Mouse (Mus musculus): ENCODE results near the gene Pno1.
A peak's percentile ranks its signal among the peaks of the same experiment; 100 is the strongest.
"Not testable (repeated sequence)": the region's sequence is repeated elsewhere in the genome, so short reads cannot be mapped to it uniquely, and the experiment has no call there.

Pno1 gene

DNA sequence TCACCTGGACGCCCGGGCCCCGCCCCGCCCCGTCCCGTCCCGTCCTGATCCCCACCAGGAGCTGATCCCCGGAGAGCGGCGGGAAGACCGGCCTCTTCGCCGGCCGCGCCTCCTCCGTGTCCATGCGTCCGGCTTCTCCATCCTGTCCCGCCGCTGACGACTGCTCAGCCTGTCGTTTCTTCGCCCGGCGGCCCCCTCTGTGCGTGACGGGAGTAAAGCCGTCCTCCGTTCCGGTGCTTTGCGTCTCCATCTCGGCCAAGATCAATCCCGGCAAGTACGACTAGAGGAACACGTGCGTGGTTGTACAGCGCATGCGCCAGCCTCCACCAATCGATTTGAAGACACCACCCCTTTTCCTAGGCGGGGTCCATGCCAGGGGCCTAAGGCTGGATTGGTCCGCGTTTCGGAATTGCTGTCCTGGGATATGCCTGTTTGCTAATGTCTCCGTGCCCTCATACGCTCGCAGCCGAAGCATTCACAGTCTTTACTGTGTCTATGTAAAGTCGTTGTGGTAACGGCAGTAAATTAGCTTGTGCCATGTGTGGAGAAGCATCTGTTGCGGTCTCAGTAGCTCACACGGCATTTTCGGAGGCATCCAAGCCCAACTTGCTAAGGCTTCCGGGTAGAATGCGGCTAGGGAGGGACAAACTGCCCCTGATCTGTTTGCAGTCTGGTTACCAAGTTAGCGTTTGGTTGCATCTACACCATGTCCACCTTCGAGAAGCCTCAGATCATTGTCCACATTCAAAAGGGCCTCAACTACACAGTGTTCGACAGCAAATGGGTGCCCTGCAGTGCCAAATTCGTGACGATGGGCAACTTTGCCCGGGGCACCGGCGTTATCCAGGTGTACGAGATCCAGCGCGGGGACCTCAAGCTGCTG is at the start of gene Pno1:
Pno1 (minus strand) TSS at position 311 of the 883 bp plus-strand sequence.
- DNase-seq (ENCODE audit: low spot score): peak; percentile 98

DNA sequence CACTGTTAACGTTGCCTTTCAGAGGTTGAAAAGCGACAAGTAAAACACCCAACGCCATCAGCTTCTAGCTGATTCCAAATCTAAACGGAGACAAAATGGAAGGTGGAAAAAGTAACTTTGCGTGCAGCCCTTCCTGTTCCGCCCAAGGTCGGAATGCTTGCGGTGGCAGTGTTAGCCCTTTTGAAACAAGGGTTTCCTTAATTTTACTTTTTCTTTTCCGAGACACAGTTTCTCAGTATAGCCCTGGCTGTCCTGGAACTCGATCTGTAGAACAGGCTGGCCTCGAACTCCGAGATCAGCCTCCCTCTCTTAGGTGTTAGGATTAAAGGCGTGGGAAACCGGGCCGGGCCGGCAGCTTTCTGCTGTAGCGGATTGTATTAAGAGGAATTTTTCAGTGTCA is 46.5 kb upstream of the Pno1 start:
- DNase-seq (ENCODE audit: low spot score): peak; percentile 25

DNA sequence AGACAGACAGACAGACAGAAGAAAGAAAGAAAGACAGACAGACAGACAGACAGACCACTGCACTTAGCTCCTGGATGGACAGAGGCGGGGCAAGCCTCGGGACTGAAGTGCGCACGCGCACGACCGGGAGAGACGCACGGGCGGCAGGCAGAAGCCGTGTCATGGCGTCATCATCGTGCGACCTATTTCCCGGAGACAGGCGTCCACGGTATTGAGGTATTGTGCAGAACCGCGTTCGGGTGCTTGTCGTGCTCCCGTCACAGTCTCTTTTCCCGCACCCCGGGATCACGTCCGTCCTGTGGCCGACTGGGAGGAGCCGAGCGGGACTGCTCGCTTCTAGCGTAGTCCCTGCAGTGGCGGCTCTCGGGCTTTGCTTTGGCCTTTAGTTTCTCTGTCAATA is 46.1 kb upstream of the Pno1 start, which contains the start of gene C1d:
C1d (plus strand) TSS at position 137 of the 400 bp plus-strand sequence.
- DNase-seq (ENCODE audit: low spot score): peak; percentile 96

DNA sequence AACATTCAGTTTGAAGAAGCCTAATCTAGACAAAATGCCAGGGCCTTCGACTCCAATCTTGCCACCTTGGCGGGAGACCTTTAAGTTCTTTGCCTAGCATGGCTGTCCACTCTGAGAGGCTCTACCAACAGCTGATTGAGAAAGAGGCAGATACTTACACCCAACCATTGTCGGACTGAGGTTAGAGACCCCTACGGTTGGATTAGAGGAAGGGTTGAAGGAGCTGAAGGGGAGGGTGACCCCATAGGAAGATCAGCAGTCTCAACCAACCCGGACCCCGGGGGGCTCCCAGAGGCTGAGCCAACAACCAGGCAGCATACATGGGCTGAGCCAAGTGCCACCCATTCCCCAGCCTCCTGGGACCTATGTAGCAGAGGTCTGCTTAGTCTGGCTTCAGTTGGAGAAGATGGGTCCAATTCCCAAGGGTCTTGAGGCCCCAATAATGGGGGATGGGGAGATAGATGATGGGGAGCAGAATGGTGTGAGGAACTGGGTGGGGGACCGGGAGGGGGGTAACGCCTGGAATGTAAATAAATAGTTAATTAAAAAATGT is 45.5 kb upstream of the Pno1 start:
- peak; percentile 9 for DNase-seq (ENCODE audit: low spot score)

DNA sequence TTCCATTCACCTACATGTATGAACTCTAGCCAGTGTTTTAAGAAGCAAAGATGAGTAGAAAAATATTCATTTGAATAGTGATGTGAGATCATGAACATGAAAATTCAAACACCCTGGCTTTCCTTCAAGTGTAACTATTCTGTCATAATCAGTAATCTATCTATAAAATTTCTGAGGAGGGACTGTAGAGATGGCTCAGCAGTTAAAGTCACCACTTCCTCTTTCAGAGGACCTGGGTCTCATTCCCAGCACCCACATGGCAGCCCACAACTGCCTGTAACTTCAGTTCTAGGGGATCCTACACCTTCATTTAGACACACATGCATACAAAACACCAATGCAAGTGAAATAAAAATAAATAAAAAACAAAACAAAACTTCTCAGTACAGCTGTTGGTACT is 37.3 kb upstream of the Pno1 start:
- no peak for DNase-seq (ENCODE audit: low spot score)

DNA sequence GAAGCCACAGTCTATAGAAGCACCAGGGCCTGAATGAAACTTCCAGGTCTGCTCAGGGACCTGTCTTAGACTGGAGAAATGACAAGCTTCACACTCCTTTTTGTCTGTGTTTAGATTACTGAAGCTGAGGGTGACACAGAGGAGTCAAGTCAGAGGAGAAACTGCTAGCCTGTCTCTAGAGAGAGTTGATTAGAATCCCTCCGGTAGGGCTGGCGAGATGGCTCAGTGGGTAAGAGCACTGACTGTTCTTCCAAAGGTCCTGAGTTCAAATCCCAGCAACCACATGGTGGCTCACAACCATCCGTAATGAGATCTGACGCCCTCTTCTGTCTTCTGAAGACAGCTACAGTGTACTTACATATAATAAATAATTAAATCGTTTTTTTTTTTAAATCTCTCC is 27.2 kb upstream of the Pno1 start:
- not testable (repeated sequence) for DNase-seq (ENCODE audit: low spot score)

DNA sequence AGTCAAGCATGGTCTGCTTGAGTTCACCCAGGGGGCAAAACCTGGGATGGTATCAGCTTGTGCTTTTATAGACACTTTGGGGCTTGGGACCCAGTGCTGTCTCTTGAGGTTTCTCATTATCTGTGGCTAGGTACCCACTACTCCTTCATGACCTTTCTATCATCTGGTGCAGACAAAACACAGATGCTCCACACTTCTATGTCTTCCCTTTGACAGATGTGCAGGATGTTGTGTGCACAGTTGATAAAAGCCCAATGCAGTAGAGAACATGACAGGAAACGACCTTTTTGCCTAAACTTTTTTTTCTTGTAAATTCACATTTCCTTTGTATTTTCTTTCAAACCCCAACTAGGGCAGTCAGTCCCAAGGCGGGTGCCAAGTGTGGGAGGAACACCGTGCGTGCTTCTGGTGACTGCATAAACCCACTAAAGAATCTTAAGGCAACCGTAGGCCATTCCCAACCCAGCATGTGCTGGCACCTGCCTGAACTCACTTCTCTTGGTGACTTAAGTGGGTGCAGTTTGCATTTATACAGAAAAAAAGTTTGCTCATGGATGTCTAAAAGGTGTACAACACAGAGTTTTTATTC is 25.2 kb upstream of the Pno1 start:
- DNase-seq (ENCODE audit: low spot score): no peak

DNA sequence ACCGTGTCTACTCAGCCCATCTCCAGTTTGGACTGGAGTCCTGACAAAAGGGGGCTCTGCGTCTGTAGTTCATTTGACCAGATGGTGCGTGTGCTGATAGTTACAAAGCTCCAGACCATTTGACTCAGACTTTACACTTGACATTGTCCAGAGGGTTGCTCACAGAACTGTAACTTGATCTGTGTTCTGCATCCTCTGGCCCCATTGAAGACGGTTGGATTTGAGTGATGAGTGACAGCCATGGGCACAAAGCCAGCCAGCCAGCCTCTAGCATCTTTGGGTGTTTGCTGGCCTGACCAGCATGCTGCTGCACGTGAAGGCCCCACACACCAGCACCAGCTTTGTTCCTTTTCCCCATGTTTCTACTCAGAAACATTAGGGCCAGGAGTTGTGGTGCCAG is 21.4 kb upstream of the Pno1 start:
- DNase-seq (ENCODE audit: low spot score): no peak

DNA sequence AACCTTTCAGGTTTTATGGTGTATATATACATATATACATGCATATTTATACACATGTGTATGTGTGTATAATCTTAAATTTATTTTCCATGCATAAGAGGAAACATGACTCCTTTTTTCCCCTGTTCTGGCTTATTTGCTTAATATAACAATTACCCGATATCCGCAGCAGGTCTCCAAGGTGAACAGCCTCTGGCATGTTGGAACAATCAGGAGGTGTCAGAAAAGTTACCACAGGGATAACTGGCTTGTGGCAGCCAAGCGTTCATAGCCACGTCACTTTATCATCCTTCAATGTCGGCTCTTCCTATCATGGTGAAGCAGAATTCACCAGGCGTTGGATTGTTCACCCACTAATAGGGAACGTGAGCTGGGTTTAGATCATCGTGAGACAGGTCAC is 9.8 kb upstream of the Pno1 start:
- DNase-seq (ENCODE audit: low spot score): no peak

DNA sequence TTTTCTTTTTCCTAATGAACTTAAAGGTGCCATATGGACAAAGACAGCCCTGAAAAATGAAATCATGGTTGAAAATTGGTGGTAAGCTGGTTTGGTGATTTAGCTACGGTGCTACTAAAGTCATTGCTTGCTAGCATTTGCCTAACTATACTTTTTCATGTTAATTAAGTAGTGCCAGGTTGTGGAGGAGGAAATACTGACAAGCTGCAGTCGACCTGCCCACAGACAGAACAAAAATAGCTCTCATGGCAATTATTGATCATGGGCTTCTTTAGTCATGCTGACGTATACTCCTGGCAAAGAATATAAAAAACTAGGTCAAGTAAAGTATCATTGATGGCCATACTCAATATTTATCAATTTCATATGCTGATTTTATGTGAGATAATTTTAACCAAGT is 4.1 kb upstream of the Pno1 start:
- DNase-seq (ENCODE audit: low spot score): no peak

DNA sequence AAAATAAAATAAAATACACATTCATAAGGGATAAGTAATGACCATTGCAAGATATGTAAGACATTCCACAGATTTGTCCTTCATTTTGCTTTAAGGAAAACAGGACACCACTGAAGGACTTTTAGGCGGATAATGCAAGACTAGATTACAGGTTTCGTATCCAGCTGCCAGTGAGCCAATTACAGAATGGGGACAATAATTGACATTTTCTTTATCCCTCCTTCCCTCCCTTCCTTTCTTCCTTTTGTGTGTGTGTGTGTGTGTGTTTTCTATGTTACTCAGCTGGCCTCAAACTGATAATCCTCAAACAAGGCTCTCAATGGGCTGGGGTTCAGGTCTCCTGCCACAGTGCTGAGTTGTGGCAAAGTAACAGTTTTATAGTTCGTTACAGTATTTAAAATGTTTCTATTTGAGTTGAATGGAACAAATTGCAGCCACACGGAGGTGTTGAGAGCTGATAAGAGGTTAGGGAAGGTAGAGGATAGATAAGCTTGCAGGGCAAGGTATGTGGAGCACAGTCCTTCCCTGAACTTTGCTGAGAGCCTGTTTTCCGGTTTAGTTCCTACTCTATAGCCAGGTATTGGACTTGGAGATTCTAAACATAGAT is 1.6 kb upstream of the Pno1 start:
- peak; percentile 22 for DNase-seq (ENCODE audit: low spot score)

DNA sequence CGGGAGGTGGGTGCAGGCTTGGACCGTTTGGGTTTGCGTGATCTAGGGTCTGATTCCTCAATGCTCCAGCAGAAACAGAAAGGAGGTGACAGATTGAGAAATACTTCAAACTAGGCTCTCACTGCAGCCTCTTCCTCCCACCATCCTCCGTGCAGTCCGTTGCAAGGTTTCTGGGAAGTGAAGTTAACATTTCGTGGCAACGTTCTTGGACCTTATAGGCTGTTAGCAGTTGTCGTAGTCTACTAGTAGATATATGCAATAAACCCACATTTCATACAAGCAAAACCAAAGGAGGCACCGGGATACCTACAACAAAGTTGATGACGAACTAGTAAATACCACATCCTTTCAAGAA is 750 bp upstream of the Pno1 start:
- DNase-seq (ENCODE audit: low spot score): no peak

DNA sequence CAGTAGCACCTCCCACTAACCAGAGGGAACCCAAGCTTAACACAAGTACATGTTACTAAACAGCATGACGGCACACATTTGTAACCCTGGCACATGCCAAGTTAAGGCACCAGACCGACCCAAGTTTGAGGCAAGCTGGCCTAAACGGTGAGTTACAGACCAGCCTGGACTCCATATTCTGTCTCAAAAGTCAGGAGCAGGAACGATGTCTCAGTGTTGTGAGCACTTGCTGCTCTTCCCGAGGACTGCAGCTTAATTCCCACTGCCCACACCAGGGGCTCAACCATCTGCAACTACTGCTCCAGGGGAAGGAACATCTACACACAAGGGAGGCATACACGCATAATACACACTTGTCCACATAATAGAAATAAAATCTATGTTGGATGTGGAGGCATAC is 8.9 kb downstream of the Pno1 start:
- no peak for DNase-seq (ENCODE audit: low spot score)

DNA sequence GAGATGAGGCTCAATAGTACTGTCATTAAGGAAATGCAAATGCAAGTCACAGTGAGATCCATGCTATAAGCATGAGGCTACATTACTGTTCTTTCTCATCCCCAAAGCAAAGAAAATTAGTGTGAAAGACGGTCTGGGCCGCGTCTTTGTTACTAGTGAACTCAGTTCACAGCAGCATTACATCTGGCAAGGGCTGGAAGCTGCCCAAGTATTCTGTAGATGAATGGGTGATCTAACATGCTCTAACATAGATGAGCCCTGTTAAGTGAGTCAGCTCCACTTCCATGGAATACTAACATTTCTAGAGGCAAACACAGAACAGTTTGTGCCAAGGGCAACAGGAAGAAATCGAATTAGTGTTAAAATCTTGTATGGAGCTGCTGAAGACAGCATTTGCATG is 10.4 kb downstream of the Pno1 start:
- no peak for DNase-seq (ENCODE audit: low spot score)

DNA sequence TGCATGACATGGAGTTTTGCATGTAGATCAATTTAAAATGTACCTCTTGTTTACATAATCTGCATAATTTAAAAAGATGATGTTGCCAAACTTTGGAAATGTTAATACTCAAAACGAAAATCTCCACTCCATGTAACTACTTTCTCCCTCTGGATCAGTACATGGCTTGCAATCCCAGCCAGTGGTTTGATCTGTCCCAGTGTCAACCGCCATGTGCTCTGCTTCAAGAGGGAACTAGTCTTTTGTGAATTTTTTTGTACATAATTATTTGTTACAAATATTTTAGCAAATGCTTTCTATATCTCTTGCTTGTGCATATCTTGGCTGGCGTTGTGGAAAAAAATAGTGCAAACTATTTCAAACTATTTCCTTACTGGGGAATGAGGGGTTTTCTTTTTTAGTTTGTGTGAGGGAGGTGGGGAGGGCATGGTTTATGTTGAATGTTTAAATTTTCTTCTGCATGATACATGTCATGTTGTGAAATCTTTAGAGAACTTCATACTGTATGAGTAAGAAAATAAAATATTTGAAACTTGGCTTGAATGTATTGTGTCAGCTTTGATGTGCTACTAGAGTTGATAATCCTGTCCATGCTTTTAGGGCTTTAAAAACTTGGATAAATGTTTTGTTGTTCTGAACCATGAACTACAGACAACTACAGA is 11.4 kb downstream of the Pno1 start:
- DNase-seq (ENCODE audit: low spot score): no peak

DNA sequence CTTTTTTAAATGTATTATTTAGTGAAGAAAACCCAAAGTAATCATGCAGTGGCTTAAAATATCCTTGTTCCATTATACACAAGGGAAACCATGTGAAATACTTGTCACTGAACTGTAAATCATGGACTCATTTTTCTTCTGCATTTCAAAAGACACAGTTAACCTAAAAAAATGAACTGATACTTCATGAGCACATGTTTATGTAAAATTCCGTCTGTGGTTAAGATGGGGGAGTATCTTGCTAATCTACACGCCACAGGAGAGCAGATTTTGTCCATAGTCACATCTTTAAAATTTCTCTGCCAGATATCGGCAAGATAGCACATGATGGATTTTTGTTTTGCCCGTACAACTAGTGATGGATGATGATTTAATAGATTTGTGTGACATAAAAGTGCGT is 12.2 kb downstream of the Pno1 start:
- DNase-seq (ENCODE audit: low spot score): no peak

DNA sequence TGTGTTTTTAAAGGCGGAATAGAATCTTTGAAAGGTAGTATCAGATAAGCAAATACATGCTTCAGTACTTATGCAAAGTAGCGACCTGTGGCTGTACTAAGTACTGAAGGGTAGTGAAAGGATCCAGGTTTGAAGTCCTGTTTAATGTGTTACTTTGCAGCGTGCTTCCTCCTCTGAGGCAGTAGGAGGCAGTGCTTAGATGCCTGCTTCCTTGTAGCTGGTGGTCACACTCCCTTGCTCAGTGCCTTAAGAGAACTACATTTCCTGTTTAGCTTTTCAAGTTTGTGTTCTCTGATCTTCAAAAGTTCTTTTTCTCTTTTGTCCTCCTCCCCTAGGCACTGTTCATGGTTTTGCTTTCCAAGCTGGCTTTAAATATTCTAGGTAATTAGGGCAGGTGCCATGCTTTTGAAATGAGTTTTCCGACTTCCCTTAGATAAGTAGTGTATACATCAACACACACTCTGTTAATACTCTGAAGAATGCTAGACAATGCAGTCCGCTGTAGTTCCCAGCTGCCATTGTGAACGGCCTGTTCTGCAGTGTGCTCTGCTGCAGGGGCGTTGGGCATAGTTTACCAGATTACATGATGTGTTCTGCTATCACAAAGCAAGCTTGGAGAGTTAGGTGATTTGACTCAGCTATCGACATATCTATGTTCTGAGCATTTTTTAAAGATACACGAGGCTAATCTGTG is 19.1 kb downstream of the Pno1 start:
- DNase-seq (ENCODE audit: low spot score): no peak

DNA sequence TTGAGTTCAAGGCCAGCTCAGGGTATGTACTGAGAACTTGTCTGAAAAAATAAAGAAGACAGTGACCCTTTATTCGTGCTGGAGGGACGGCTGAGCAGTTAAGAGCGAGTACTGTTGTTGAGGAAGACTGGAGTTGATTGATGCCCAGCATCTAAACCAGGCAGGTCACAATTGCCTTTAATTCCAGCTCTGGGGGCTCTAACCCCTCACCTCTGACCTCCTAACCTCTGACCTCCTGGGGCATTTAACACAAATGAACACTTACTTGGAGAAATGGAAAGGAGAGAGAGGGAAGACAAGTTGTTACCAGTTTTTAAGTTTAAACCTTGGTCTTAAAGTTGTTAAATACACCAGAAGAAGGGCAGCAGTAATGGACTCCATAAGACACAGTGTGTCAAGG is 22.6 kb downstream of the Pno1 start:
- DNase-seq (ENCODE audit: low spot score): no peak

DNA sequence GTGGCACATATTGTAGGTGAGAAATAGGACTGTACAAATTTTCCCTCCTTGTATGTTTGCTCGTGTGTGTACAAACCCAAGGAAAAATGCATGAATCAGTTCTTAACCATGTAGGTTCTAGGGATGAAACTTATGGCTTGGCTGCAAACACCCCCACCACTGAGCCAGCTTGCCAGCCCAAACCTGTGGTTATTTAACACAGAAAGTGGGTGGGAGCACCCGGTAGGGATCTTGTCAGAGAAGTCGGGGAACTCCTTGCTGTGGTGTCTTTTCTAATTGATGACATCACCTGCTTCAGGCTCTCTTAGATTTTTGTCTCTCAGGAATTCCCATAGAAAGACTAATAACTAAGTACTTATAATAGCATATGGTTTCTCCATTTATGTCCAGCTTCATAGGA is 23.7 kb downstream of the Pno1 start:
- no peak for DNase-seq (ENCODE audit: low spot score)

DNA sequence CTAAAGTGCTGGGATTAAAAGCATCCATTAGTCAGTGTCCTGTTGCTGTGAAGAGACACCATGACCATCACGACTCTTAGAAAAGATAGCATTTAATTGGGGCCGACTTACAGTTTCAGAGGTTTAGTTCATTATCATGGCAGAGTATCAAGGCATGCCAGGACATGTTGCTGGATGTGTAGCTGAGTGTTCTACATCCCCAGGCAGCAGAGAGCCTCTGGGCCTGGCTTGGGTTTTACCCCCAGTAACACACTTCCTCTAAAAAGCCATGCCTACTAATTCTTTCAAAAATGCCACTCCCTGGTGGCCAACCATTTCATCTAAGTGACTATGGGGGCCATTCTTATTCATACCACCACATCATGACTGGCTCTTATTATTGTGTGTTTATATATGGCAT is 28.2 kb downstream of the Pno1 start:
- no peak for DNase-seq (ENCODE audit: low spot score)

DNA sequence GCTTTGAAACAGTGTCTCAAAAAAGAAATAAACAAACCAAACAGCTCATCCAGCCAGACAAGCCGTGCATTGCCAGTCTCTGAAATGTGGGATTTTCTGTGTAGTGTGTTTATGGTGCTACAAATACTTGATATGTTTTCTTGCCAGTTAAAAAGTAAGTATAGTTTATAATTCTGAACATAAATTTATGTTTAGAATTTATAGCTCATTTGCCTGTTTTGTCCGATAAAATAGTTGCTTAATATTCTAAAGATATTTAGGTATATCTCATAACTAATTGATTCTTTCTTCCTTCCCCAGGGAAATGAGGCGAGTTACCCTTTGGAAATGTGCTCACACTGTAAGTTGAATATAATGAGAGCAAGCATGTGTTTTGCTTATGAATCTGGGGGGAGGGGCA is 29.6 kb downstream of the Pno1 start, which contains the start of gene Wdr92:
Wdr92 (plus strand) TSS at position 301 of the 400 bp plus-strand sequence.
- DNase-seq (ENCODE audit: low spot score): no peak

DNA sequence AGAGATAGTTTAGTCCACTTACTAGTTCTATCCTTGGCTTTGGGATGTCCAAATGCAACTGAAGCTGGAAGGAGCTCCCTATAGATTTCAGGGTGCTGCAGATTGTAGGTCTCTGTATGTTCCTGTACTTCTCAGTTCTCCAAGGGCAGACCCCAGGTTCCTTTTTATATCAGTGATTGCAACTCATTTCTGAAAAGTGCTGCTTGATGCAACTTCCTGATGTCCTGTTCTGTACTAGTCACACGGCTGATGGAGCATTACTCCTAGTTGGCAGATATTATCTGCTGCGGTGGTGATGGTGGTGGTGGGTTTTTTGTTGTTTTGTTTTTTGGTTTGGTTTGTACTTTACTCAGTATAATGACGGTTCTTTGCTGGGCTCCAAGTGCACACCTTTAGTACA is 30.6 kb downstream of the Pno1 start:
- DNase-seq (ENCODE audit: low spot score): no peak
